Mouse (Mus musculus) gastrocnemius, postnatal 4 days (tissue): ENCODE measurements at regions not wholly inside any gene's neighbourhood (a gene's known extent, or its start where the extent isn't known, plus 50 kb on each side); places are given as distances from the start of the nearest gene placed in this dataset. TPM values are rescaled to one million over a fixed set of nuclear protein-coding genes. Genes with fewer than 3 reads are reported as not detected.

Experiments
- DNase-seq, 2 experiments: peaks; one replicate each; pipeline ENCODE4 v3.0.0; 2021 to 2022; ENCODE audit warnings: low spot score in 2 of 2, mixed read lengths in 2 of 2
- microRNA-seq: library from miRNA; unstranded; fragments of <30 nt; microRNA quantifications from one replicate; pipeline ENCODE4 v1.2.0, GENCODE M21; 2021

DNA sequence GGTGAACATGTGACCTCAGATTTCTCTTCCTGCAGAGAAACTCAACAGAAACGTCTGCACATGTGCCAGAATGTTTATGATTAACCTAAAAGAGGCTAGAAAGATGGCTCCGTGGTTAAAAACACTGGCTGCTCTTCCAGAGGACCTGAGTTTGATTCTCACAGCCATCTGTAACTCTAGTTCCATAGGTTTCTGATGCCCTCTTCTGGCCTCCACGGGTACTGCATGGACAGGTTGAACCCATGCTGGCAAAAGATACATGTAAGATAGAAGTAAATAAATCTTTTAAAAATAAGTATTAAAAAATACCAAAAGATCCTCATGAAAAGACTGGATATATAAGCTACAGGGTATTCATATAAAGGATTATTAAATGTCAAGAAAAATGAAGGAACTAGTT lies 56.8 kb upstream of the Zfp507 start:
- no peak for DNase-seq

DNA sequence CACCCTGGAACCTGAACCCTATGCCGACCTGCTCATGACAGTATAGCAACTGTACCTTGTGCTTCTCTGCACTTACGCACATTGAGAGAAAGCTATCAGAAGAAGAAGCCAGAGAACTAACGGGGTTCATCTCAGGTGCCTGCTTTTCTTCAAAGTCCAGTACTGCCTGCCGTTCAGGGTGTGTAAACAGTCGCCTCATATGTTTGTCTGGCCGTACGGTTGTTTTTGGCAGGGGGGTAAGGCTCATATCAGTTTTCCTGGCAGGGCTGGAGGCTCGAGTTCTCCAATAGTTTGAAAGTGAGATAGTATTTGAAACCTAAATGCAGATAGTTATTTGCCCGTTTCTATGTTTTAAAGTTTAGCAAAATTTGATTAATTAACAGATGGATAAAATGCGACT lies 54.9 kb upstream of the Zfp507 start:
- DNase-seq: no peak

Small RNAs in the stretch of these regions (microRNA-seq; reads per million reads assigned to microRNA genes)
- gene Gm23292: not detected
